Mouse (Mus musculus) MEL (cell line): Measurements from ENCODE around the gene Celsr2. TPM values are rescaled to one million over a fixed set of nuclear protein-coding genes. Genes with fewer than 3 reads are reported as not detected.

Experiments used
- DNase-seq: peaks from one replicate; pipeline ENCODE4 v3.0.0; 2011; ENCODE audit warnings: low read depth, low spot score
- H3K27ac ChIP-seq: 2 replicates; pipeline ENCODE4 v1.5.1; 2012; ENCODE audit warnings: low read depth, mild to moderate bottlenecking, control low read depth, low read length, moderate library complexity; ENCODE audit not compliant: control insufficient read depth
- H3K27me3 ChIP-seq, 2 experiments: fragments of 150-350 bp in 1 of 2; sonication (generic) in 1 of 2; 2 replicates each; pipeline ENCODE4 v1.6.1; 2012; ENCODE audit warnings: low read length in 2 of 2, mild to moderate bottlenecking in 2 of 2, improper control_type of control experiment in 1 of 2, moderate library complexity in 1 of 2; ENCODE audit not compliant: insufficient read depth in 2 of 2, control insufficient read depth in 1 of 2
- H3K36me3 ChIP-seq, 2 experiments: 2 replicates each; pipeline ENCODE4 v1.6.1; 2012 to 2014; ENCODE audit warnings: low read length in 2 of 2, improper control_type of control experiment in 1 of 2, inconsistent platforms in 1 of 2, mild to moderate bottlenecking in 1 of 2; ENCODE audit not compliant: insufficient read depth in 2 of 2, control insufficient read depth in 1 of 2
- H3K4me1 ChIP-seq, 2 experiments: fragments of 150-350 bp in 1 of 2; sonication (generic) in 1 of 2; 2 replicates each; pipeline ENCODE4 v1.6.1; 2012; ENCODE audit warnings: low read length in 2 of 2, improper control_type of control experiment in 1 of 2, mild to moderate bottlenecking in 1 of 2; ENCODE audit not compliant: insufficient read depth in 2 of 2, control insufficient read depth in 1 of 2
- H3K4me3 ChIP-seq, 2 experiments: fragments of 150-350 bp in 1 of 2; sonication (generic) in 1 of 2; 2 replicates each; pipeline ENCODE4 v1.5.1; 2012; ENCODE audit warnings: low read depth in 2 of 2, low read length in 2 of 2, mild to moderate bottlenecking in 2 of 2, moderate library complexity in 2 of 2, control low read depth in 1 of 2, improper control_type of control experiment in 1 of 2; ENCODE audit not compliant: control insufficient read depth in 1 of 2, insufficient read depth in 1 of 2
- H3K79me2 ChIP-seq: 2 replicates; pipeline ENCODE4 v1.6.1; 2012; ENCODE audit warnings: mild to moderate bottlenecking, low read length, moderate library complexity; ENCODE audit not compliant: control insufficient read depth, poor library complexity, insufficient read depth
- H3K9ac ChIP-seq: 2 replicates; pipeline ENCODE4 v1.6.1; 2012; ENCODE audit warnings: low read depth, mild to moderate bottlenecking, control low read depth, low read length, moderate library complexity; ENCODE audit not compliant: control insufficient read depth, poor library complexity, severe bottlenecking
- H3K9me3 ChIP-seq: fragments of 150-350 bp; sonication (generic); replicated peaks from 2 replicates; pipeline ENCODE4 v1.6.1; 2012; ENCODE audit warnings: mild to moderate bottlenecking, low read length, improper control_type of control experiment, moderate library complexity; ENCODE audit not compliant: insufficient read depth
- BHLHE40 ChIP-seq: IDR thresholded peaks from 2 replicates; pipeline ENCODE4 v1.6.1; 2012; ENCODE audit warnings: low read depth, mild to moderate bottlenecking, inconsistent platforms, low read length, improper control_type of control experiment, borderline replicate concordance
- CHD1 ChIP-seq: IDR thresholded peaks from 2 replicates; pipeline ENCODE4 v1.6.1; 2012; ENCODE audit warnings: low read depth, mild to moderate bottlenecking, inconsistent platforms, low read length, improper control_type of control experiment
- CTCF ChIP-seq, 3 experiments: IDR thresholded peaks in 2 of 3; conservative IDR thresholded peaks in 1 of 3; 2 replicates each; pipeline ENCODE4 v1.5.1; 2011 to 2012; ENCODE audit warnings: low read length in 3 of 3, low read depth in 2 of 3, mild to moderate bottlenecking in 2 of 3, improper control_type of control experiment in 1 of 3, inconsistent platforms in 1 of 3, mixed read lengths in 1 of 3, moderate library complexity in 1 of 3; ENCODE audit not compliant: control insufficient read depth in 1 of 3, insufficient read depth in 1 of 3, poor library complexity in 1 of 3, severe bottlenecking in 1 of 3
- ELF1 ChIP-seq: IDR thresholded peaks from 2 replicates; pipeline ENCODE4 v1.6.1; 2014; ENCODE audit warnings: low read depth, mild to moderate bottlenecking, inconsistent platforms, low read length, improper control_type of control experiment, moderate library complexity
- EP300 ChIP-seq, 2 experiments: IDR thresholded peaks; 2 replicates each; pipeline ENCODE4 v1.6.1; 2011; ENCODE audit warnings: improper control_type of control experiment in 2 of 2, low read length in 2 of 2, low read depth in 1 of 2, mild to moderate bottlenecking in 1 of 2
- ETS1 ChIP-seq: IDR thresholded peaks from 2 replicates; pipeline ENCODE4 v1.6.1; 2012; ENCODE audit warnings: low read depth, mild to moderate bottlenecking, inconsistent platforms, low read length, improper control_type of control experiment, moderate library complexity
- GABPA ChIP-seq: IDR thresholded peaks from 2 replicates; pipeline ENCODE4 v1.6.1; 2012; ENCODE audit warnings: low read depth, mild to moderate bottlenecking, inconsistent platforms, low read length, improper control_type of control experiment, moderate library complexity
- GATA1 ChIP-seq: IDR thresholded peaks from 2 replicates; pipeline ENCODE4 v1.6.1; 2011; ENCODE audit warnings: low read depth, low read length, improper control_type of control experiment
- HCFC1 ChIP-seq: IDR thresholded peaks from 2 replicates; pipeline ENCODE4 v1.6.1; 2012; ENCODE audit warnings: low read depth, mild to moderate bottlenecking, inconsistent platforms, low read length, improper control_type of control experiment, moderate library complexity
- JUND ChIP-seq: IDR thresholded peaks from 2 replicates; pipeline ENCODE4 v1.6.1; 2011; ENCODE audit warnings: low read depth, mild to moderate bottlenecking, improper control_type of control experiment, low read length
- MAFK ChIP-seq: IDR thresholded peaks from 2 replicates; pipeline ENCODE4 v1.6.1; 2011; ENCODE audit warnings: low read depth, mild to moderate bottlenecking, low read length, improper control_type of control experiment, borderline replicate concordance
- MXI1 ChIP-seq: IDR thresholded peaks from 2 replicates; pipeline ENCODE4 v1.6.1; 2011; ENCODE audit warnings: mild to moderate bottlenecking, low read depth, low read length, improper control_type of control experiment
- MYC ChIP-seq: IDR thresholded peaks from 2 replicates; pipeline ENCODE4 v1.6.1; 2011; ENCODE audit warnings: low read depth, mild to moderate bottlenecking, low read length, improper control_type of control experiment, moderate library complexity
- POLR2A ChIP-seq, 2 experiments: IDR thresholded peaks; 2 replicates each; pipeline ENCODE4 v1.6.1; 2011 to 2012; ENCODE audit warnings: low read length in 2 of 2, mild to moderate bottlenecking in 2 of 2, control low read depth in 1 of 2, improper control_type of control experiment in 1 of 2, low read depth in 1 of 2, moderate library complexity in 1 of 2; ENCODE audit not compliant: control insufficient read depth in 1 of 2, insufficient read depth in 1 of 2, poor library complexity in 1 of 2
- RCOR1 ChIP-seq: IDR thresholded peaks from 2 replicates; pipeline ENCODE4 v1.6.1; 2012; ENCODE audit warnings: low read depth, mild to moderate bottlenecking, inconsistent platforms, low read length, improper control_type of control experiment
- SIN3A ChIP-seq: IDR thresholded peaks from 2 replicates; pipeline ENCODE4 v1.6.1; 2012; ENCODE audit warnings: low read length, improper control_type of control experiment, inconsistent platforms
- TBP ChIP-seq: IDR thresholded peaks from 2 replicates; pipeline ENCODE4 v1.8.0; 2011; ENCODE audit warnings: low read depth, low read length, improper control_type of control experiment
- TCF12 ChIP-seq: IDR thresholded peaks from 2 replicates; pipeline ENCODE4 v1.6.1; 2014; ENCODE audit warnings: low read depth, mild to moderate bottlenecking, inconsistent platforms, low read length, improper control_type of control experiment, moderate library complexity
- USF2 ChIP-seq, 2 experiments: IDR thresholded peaks; 2 replicates each; pipeline ENCODE4 v1.6.1; 2011 to 2012; ENCODE audit warnings: improper control_type of control experiment in 2 of 2, low read length in 2 of 2, borderline replicate concordance in 1 of 2, inconsistent platforms in 1 of 2, low read depth in 1 of 2, mild to moderate bottlenecking in 1 of 2; ENCODE audit not compliant: insufficient read depth in 1 of 2
- ZC3H11A ChIP-seq: IDR thresholded peaks from 2 replicates; pipeline ENCODE4 v1.6.1; 2012; ENCODE audit warnings: low read depth, mild to moderate bottlenecking, inconsistent platforms, low read length, improper control_type of control experiment
- ZNF384 ChIP-seq: IDR thresholded peaks from 2 replicates; pipeline ENCODE4 v1.6.1; 2012; ENCODE audit warnings: low read depth, mild to moderate bottlenecking, inconsistent platforms, low read length, improper control_type of control experiment
- polyA plus RNA-seq, 2 experiments: library from polyadenylated mRNA; stranded (reverse) in 1 of 2; unstranded in 1 of 2; fragments of >175 nt in 1 of 2; fragments of >200 nt in 1 of 2; gene quantifications; 2 replicates each; pipeline versions ENCODE4 v1.2.1 to v1.2.4; 2012; ENCODE audit warnings: low replicate concordance in 2 of 2, low read depth in 1 of 2; ENCODE audit not compliant: insufficient read length in 2 of 2, insufficient read depth in 1 of 2, missing spikeins in 1 of 2
- total RNA-seq: library from RNA; depleted of rRNA; stranded (reverse); fragments of 300-350 nt; gene quantifications from 2 replicates; pipeline ENCODE4 v1.2.3, GENCODE M21; 2012

Gene Celsr2
- total and polyA plus RNA-seq, 3 experiments = 0.04 TPM; not detected in 2

DNA sequence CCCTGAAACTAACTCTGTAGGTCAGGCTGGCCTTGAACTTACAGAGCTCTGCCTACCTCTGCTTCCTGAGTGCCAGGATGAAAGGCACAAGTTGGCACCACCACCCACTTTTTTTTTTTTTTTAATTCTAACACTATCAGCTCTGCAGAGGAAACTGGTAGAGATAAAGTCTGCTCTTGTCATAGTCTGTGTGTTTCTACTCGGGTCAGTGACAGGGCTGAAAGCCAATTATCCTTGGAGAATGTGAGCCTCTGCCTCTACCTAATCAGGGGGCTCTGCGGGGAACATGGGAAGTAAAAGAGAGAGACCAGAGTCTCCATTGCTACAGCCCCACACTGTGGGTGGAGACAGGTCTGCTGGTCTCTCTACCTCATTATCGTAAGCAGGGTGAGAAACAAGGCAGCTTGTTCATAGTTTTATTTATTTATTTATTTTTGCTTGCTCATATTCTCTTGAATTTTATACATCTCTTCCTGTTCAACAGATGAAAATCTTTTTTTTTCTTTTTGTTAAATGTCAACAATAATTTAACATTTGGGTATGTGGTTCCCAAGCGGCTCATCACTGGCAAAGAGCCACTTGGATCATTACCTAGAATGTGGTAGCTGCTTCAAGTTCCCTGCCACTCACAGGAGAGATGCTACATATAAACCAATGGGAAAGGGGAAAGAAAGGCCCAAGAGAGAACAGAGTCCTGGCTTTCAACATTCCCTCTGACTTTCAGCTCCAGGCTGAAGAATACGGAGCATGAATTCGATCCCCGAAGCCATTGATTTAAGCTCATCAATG, 36.3 kb downstream of the Celsr2 start:
- H3K4me3 ChIP-seq = no peak overlapping the region
- no peaks in the 10 kb centered on the region for H3K9me3 ChIP-seq
- H3K4me1 ChIP-seq = peaks cover 6 to 36% of the 10 kb centered on the region in 2 experiments
- peaks cover 0 to 24% of the 10 kb centered on the region in 2 experiments; a peak in 2 of 4 replicates for H3K36me3 ChIP-seq
- peak overlapping the region; percentile 29 for H3K9ac ChIP-seq
- DNase-seq = peak; percentile 64
- peaks cover 4% of the 10 kb centered on the region; the same call in 1 of the 2 replicates for H3K79me2 ChIP-seq
- TF ChIP-seq GATA1 (peak; percentile 88), ETS1 (peak; percentile 84), EP300 (IDR thresholded peaks at IDR 0.05; ENCODE audit: low read depth in 1 of 2, low read length in 2 of 2) (peak; percentile 72 to 78), POLR2A (IDR thresholded peaks at IDR 0.05; ENCODE audit: control insufficient read depth in 1 of 2, insufficient read depth in 1 of 2, low read depth in 1 of 2, low read length in 2 of 2, poor library complexity in 1 of 2) (no peak), RCOR1 (peak; percentile 66), MYC (no peak), USF2 (IDR thresholded peaks at IDR 0.05; ENCODE audit: borderline replicate concordance in 1 of 2, insufficient read depth in 1 of 2, low read depth in 1 of 2, low read length in 2 of 2) (no peak), ZNF384 (peak; percentile 98), CHD1 (no peak), HCFC1 (peak; percentile 13; the same call in 1 of the 2 replicates), TCF12 (peak; percentile 57; the same call in 1 of the 2 replicates), MXI1 (peak; percentile 18; the same call in 1 of the 2 replicates), GABPA (no peak), BHLHE40 (no peak), MAFK (no peak), JUND (no peak), ZC3H11A (no peak), TBP (no peak), ELF1 (no peak; the same call in 1 of the 2 replicates), SIN3A (peak; percentile 66; the same call in 1 of the 2 replicates), CTCF (IDR thresholded peaks at IDR 0.05 in 2 of 3, conservative IDR thresholded peaks at IDR 0.05 in 1 of 3; ENCODE audit: control insufficient read depth in 1 of 3, insufficient read depth in 1 of 3, low read depth in 2 of 3, low read length in 3 of 3, poor library complexity in 1 of 3, severe bottlenecking in 1 of 3) (no peak)
- TF ChIP-seq, all 39 proteins: peak for 9
- Histone ChIP-seq H3K27me3 (no peaks in the 10 kb centered on the region), H3K27ac (peak overlapping the region; percentile 23)
